Mouse (Mus musculus) heart, adult 9 months (tissue): Measurements from ENCODE around the gene Prkab2.

Source experiments
- DNase-seq, 2 experiments: peaks; one replicate each; pipeline ENCODE4 v3.0.0; 2022; ENCODE audit warnings: low spot score in 2 of 2

The Prkab2 gene

DNA sequence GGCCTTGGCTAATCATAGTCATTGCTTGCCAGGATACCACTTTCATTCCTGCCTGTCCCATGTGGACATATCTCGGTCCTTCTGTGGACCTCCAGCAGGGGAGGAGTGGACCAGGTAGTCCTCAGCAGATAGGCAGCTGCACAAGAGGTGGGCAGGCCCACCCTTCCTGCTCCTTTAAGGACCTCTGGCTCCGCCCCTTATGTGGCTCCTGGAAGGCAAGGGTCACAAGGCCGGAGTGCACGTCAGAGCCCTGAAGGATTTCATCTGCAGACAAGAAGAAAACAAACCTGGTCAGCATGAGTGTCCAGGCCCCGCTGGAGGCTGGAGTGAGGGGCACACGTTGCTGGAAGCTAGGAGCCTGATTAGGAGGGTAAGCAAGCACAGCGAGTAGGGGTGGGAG, 32.6 kb downstream of the Prkab2 start:
- DNase-seq, result no peak

DNA sequence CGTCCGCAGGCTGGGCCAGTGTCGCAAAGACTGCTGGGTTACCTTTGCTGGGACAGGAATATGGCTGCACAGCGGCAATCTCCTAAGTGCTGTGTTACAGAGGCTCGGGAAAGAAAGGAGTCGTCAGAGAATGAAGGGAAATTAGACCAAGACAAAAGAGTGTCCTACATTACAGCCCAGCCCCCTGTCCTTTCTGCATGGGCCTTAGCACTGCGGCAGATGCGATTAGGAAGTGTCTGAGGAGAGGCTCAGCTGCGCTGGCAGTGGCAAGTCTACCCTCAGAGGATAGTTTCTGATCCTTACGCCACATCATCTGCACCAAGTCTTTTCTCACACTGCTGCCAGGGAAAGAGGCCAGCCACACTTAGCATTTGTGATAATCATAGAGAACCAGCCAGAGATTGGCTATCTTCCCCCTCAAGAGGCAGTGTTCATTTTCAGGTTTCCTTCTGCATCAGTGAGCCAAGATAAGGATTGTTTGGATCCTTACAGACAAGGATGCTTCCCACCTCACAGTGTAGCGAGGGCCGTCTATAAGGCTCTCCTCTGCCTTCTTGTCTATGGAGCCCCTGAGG, 33.5 kb downstream of the Prkab2 start:
- no peak for DNase-seq

DNA sequence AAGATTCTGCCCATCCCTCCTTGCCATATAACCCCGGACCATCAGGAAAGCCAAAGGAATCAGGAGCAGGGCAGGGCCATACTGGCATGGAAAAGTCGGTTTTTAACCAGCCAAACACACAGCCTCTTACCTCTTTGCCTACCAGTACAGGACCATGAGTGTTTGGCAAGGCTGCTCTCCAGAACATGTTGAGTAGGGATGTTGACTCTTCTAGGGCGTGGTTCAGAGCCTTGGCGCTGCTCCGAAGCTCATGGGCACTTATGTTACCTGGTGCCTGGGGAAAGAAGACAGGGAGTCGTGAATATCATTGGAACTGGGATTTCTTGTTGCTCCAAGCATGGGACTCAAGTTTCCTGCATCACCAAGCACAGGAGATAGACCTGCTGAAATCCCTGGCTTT, 35.8 kb downstream of the Prkab2 start:
- DNase-seq, result no peak

DNA sequence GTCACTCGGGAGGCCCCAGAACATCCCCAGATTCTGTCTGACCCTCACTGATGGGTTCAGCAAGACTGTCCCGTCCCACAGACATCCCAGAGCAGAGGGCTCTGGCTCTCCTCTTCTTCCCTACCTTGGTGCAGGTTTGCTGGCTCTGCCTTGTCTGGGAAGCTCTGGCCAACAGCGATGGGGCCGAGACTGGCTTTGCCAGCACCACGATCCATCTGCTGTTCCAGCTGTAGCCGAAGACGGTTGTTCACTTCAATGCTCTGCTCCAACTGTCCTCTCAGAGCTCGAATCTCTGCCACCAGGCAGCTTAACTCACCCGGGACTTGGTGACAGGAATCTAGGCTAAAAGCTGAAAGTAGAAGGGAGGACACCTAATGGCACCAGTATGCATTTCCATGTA, 38.9 kb downstream of the Prkab2 start:
- no peak for DNase-seq

DNA sequence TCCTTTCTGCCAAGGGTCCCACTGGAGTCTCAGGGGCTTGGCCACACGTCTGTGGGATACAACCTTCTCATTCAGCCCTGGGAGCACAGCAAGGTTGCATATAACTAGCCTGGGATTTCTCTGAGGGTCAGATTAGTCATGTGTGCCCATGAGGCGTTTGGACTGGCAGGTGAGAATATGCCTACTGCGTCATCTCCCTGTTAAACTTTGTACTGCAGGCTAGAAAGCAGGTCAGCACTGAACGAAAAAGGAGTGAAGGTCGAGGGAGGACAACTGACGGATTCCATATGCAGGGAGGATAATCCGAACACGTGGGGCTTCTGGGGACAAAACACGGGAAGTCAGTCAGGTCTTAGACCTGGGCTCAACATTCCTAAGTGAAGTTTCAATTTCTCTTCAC, 39.3 kb downstream of the Prkab2 start:
- DNase-seq, result no peak

DNA sequence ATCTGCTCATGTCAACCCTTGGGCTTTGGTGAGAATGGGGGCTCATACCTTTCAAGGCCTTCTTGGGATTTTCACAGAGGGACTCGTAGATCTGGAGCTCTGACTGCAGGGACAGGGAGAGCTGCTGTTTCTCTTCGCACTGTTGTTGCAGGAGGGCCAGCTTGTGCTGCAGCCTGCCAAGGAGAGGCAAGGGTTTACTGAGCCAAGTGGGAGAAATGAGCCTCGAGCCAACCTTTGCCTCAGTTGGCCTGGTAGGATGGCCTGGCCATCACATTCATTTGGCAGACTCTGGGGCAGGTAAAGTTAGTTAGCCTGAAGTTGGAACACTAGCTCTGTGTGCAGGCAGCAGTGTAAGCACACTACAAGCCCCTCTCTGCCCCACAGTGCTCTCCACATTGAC, 41.1 kb downstream of the Prkab2 start:
- peak in 1 of 2 experiments; percentile 12 for DNase-seq

DNA sequence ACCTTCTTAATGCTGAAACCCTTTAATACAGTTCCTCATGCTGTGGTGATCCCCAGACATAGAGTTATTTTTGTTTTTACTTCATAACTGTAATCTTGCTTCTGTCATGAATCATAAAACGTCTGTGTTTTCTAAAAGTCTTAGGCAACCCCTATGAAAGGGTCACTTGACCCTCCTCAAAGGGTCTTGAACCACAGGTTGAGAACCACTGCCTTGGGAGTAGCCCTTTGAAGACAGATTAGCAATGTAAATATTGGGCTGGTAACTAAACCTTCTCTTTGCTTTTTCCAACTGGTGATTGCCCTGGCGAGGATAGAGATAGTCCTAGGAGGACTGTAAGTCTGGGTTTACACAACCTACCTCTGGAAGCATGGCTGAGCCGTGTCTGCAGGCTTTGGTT, 43.2 kb downstream of the Prkab2 start:
- DNase-seq, result no peak

DNA sequence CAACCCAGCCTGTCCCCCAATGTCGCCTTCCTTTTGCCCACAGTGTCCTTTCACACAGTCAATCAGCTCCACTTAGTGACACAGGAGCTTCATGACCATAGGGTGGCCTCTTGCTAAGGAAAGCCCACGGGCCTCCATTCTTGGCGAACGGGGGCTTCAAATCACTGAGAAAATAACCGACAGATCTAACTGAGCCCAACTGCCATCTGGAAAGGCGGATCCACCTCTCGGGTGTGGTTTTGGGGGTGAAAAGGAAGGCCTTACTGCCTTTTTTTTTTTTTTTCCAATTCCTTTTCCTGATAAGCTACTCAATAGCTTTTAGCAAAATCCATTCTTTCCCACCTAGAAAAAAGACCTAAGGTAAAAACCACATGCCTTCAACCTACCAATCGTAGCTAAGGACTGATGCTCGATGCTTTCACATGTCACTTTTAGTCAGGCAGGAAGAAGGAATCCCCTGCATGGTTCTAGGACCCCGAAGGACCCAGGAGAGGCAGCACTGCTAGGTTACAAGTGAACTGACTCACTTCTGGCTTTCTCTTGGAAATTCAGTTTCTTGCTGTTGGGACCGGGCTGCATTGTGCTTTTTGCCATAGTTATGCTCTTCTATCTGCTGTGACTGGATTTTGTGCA, 44.6 kb downstream of the Prkab2 start:
- no peak for DNase-seq

DNA sequence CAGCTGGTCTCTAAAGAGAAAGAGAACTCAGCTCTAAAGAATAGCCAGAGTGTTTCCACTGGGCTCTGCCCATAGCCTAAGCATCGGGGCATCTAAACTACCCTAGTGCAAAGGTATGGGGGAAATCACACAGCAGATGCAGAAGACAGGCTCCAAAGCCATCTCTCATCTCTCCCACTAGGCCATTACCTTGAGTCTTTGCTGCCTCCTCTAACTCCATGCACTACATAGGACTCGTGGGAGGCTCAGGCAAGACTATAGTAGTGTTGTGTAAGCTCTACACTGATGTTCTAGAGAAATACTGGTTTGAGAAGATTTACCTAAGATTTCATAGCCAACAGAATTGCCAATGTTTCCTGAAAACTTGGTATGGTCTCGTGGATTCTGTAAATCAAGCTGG, 47.5 kb downstream of the Prkab2 start:
- DNase-seq, result no peak

DNA sequence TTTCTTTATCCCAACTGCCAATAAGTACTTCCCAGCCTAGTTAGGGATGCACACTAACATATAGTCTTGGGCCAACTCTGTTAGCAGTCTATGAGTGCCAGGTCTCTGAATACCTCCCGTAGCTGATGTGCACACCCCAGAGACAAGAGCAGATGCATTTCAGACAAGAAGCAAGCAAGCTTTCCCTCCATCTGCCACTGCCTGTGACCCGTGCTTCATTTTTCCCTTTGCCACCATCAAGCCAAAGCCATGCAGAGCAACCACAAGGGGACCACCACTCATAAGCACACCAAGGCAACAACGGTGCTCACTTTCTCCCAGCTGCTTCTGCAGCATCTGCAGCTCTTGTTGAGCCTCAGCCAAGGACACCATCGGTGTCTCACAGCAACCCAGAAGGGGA, 48.6 kb downstream of the Prkab2 start:
- DNase-seq, result no peak

DNA sequence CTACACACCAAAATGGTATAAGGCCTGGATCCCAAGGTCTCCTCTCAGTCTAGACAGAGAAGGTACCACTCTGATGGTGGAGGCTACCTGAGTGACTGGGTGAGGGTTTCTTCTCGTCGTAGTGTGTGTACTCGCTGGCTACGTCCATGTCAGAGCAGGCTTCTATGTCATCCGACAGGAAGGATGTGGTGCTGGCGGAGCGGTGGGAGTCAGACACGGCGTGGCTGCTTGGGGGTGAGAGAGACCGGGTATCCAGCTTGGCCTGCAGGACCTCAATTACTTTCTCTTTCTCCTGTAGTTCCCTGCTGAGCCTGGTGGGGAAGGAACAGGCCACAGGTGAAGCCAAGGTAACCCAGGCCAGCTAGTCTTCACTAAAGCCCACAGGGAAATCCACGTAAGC, 52.1 kb downstream of the Prkab2 start:
- DNase-seq, result no peak

DNA sequence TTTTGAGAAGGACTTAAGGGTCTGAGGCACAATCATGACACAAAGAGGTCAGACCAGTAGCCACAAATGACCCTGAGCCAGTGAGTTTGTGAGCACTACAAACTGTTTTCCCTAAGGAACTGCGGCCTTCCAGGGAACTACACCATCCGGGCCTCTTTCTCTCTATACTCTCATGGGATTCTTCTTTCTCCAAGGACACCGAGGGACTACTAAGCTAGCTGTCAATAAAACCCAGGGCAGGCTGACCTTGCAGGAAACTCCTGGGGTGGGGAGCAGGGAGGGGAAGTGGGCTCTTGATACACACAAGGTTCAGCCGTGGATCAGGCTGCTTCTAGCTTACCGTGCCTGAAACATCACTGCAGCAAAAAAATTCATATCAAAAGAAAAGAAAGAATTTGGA, 52.9 kb downstream of the Prkab2 start:
- DNase-seq, result no peak

DNA sequence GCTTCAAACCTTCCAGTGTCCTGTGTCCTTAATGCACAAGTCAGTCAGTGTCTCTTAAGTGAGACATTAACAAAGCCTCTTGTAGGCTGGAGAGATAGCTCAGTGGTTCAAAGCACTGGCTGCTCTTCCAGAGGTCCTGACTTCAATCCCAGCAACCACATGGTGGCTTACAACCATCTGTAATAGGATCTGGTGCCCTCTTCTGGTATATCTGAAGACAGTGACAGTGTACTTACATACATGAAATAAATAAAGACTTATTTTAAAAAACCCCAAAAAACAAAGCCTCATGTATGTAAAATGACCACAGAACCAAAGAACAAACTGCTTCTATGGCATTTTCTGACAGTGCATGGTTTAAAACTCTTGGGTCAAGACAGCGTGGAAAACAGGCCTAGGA, 57.9 kb downstream of the Prkab2 start:
- DNase-seq, result no peak

DNA sequence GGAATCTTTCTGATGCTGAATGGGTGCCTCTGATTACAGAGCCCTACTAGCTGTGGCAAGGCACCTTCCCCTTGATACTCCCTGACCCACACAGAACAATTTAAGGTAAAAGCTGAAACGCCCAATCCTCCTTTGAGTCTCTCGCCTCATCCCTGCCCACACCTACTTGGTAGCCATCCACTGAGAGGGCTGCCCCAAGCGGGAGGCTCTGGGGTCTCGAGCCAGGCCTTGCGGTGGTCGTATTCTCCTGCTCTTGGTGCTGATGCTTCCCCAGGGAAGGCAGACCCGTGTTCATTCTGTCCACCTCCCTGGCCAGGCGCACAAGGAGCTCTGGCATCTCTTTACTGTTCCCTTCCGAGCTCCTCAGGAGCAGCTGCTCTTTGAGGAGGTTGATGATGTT, 61.1 kb downstream of the Prkab2 start:
- DNase-seq, result no peak
